19 mouse cellular contexts compared by ENCODE assay signal in genomic region chr3:70957470-70957869, GRCm38 (mm10).
DNase-seq lines count a peak whose midpoint lies in the region; ATAC-seq and TF ChIP-seq lines count a peak whose summit lies in the region.
"Had no signal": no experiment of that assay in that cellular context is flagged by ENCODE, and none has a peak within 500 bp of the region (broad histone marks: within the 10 kb centered on the region; RNA-seq: fewer than 3 reads in every experiment).

No protein-coding gene starts in this region.

- no peak overlapping the region for H3K4me2 ChIP-seq in forebrain, embryonic 14.5 days (ENCODE audit: low read length)
- H3K4me2 ChIP-seq in neural tube, embryonic 12.5 days (replicated peaks) = no peak overlapping the region
- H3K4me2 ChIP-seq in neural tube, embryonic 15.5 days = no peak overlapping the region
- no peak overlapping the region for H3K4me2 ChIP-seq in hindbrain, embryonic 16.5 days (ENCODE audit: low read length)
- H3K4me2 ChIP-seq: heart, embryonic 15.5 days had no signal

- H3K9me3 ChIP-seq in forebrain, embryonic 14.5 days (replicated peaks; ENCODE audit: control insufficient read depth, low read length) = no peaks in the 10 kb centered on the region
- H3K9me3 ChIP-seq in forebrain, embryonic 10.5 days = no peaks in the 10 kb centered on the region
- no peaks in the 10 kb centered on the region for H3K9me3 ChIP-seq in neural tube, embryonic 12.5 days
- no peaks in the 10 kb centered on the region for H3K9me3 ChIP-seq in neural tube, embryonic 15.5 days (replicated peaks)
- no peaks in the 10 kb centered on the region for H3K9me3 ChIP-seq in hindbrain, embryonic 16.5 days (ENCODE audit: control insufficient read depth, low read length)
- H3K9me3 ChIP-seq: heart, embryonic 15.5 days had no signal

- no peak for TF ChIP-seq CTCF in kidney, adult 2 months (conservative IDR thresholded peaks at IDR 0.05; ENCODE audit: insufficient read depth, insufficient read length, low read depth, low read length)

- no peak overlapping the region for H3K27ac ChIP-seq in forebrain, embryonic 14.5 days (ENCODE audit: low read depth, low read length)
- H3K27ac ChIP-seq in forebrain, embryonic 10.5 days = no peak overlapping the region
- no peak overlapping the region for H3K27ac ChIP-seq in neural tube, embryonic 12.5 days
- H3K27ac ChIP-seq in neural tube, embryonic 15.5 days (replicated peaks) = no peak overlapping the region
- H3K27ac ChIP-seq in hindbrain, embryonic 16.5 days (ENCODE audit: low read depth, low read length) = no peak overlapping the region
- H3K27ac ChIP-seq in kidney, adult 2 months (ENCODE audit: insufficient read depth, low read depth, low read length) = no peak overlapping the region
- H3K27ac ChIP-seq: gastrocnemius, adult 2 months; heart, embryonic 15.5 days; left cerebral cortex, adult 2 months; liver, embryonic 14.5 days had no signal

- no peak overlapping the region for H3K9ac ChIP-seq in forebrain, embryonic 14.5 days (ENCODE audit: low read length)
- H3K9ac ChIP-seq in neural tube, embryonic 12.5 days = no peak overlapping the region
- no peak overlapping the region for H3K9ac ChIP-seq in neural tube, embryonic 15.5 days (replicated peaks)
- no peak overlapping the region for H3K9ac ChIP-seq in hindbrain, embryonic 16.5 days (ENCODE audit: low read depth, low read length)
- H3K9ac ChIP-seq: heart, embryonic 15.5 days; liver, embryonic 14.5 days had no signal

- ATAC-seq in forebrain, embryonic 14.5 days = peak; percentile 76
- ATAC-seq in neural tube, embryonic 12.5 days (ENCODE audit: low FRiP score, low read depth) = 0 out of 2 replicates have a peak, but pooled peaks have one; percentile 25
- ATAC-seq in neural tube, embryonic 15.5 days (ENCODE audit: low FRiP score) = no peak
- ATAC-seq in hindbrain, embryonic 16.5 days = peak; percentile 54; the same call in 1 of the 2 replicates
- ATAC-seq in CD4-positive, CD25-positive, alpha-beta regulatory T cell, adult 4 months = no peak

- H3K27me3 ChIP-seq in forebrain, embryonic 14.5 days (replicated peaks; ENCODE audit: control insufficient read depth, insufficient read depth, low read length) = no peaks in the 10 kb centered on the region
- H3K27me3 ChIP-seq in forebrain, embryonic 10.5 days (ENCODE audit: poor library complexity, severe bottlenecking) = no peaks in the 10 kb centered on the region
- no peaks in the 10 kb centered on the region for H3K27me3 ChIP-seq in neural tube, embryonic 12.5 days (replicated peaks)
- no peaks in the 10 kb centered on the region for H3K27me3 ChIP-seq in neural tube, embryonic 15.5 days (replicated peaks)
- H3K27me3 ChIP-seq in hindbrain, embryonic 16.5 days (replicated peaks; ENCODE audit: control insufficient read depth, insufficient read depth, low read length) = no peaks in the 10 kb centered on the region
- no peaks in the 10 kb centered on the region for H3K27me3 ChIP-seq in kidney, adult 2 months (replicated peaks; ENCODE audit: control insufficient read depth, insufficient read depth, low read length)
- H3K27me3 ChIP-seq: heart, embryonic 15.5 days had no signal

- H3K36me3 ChIP-seq in forebrain, embryonic 14.5 days (ENCODE audit: control insufficient read depth, insufficient read depth, low read length) = no peaks in the 10 kb centered on the region
- H3K36me3 ChIP-seq in forebrain, embryonic 10.5 days (replicated peaks) = no peaks in the 10 kb centered on the region
- no peaks in the 10 kb centered on the region for H3K36me3 ChIP-seq in neural tube, embryonic 12.5 days
- H3K36me3 ChIP-seq in neural tube, embryonic 15.5 days = no peaks in the 10 kb centered on the region
- no peaks in the 10 kb centered on the region for H3K36me3 ChIP-seq in hindbrain, embryonic 16.5 days (ENCODE audit: control insufficient read depth, insufficient read depth, low read length)
- H3K36me3 ChIP-seq in kidney, adult 2 months (ENCODE audit: control insufficient read depth, insufficient read depth, low read length) = no peaks in the 10 kb centered on the region
- H3K36me3 ChIP-seq: heart, embryonic 15.5 days had no signal

- H3K4me1 ChIP-seq in forebrain, embryonic 14.5 days (ENCODE audit: control insufficient read depth, insufficient read depth, low read length) = no peaks in the 10 kb centered on the region
- H3K4me1 ChIP-seq in forebrain, embryonic 10.5 days = no peaks in the 10 kb centered on the region
- no peaks in the 10 kb centered on the region for H3K4me1 ChIP-seq in neural tube, embryonic 12.5 days
- H3K4me1 ChIP-seq in neural tube, embryonic 15.5 days = no peaks in the 10 kb centered on the region
- no peaks in the 10 kb centered on the region for H3K4me1 ChIP-seq in hindbrain, embryonic 16.5 days (ENCODE audit: control insufficient read depth, insufficient read depth, low read depth, low read length)
- no peaks in the 10 kb centered on the region for H3K4me1 ChIP-seq in kidney, adult 2 months (ENCODE audit: control insufficient read depth, insufficient read depth, low read length)
- H3K4me1 ChIP-seq: heart, embryonic 15.5 days had no signal

- DNase-seq in forebrain, embryonic 14.5 days (ENCODE audit: low spot score) = peak; percentile 51
- no peak for DNase-seq in forebrain, embryonic 10.5 days (ENCODE audit: extremely low spot score, low spot score)
- no peak for DNase-seq in cerebellum, postnatal 14 days
- DNase-seq in kidney, adult 2 months = no peak
- DNase-seq: adrenal gland, postnatal 36 days; cerebellum, adult 9-11 months; gastrocnemius, adult 2 months; heart, adult 11 months; kidney, adult 8-10 months; kidney, postnatal 25 days; spleen, adult 18-20 months; thymus, adult 18-20 months had no signal

- no peak for TF ChIP-seq POLR2A in kidney, adult 2 months (IDR thresholded peaks at IDR 0.05; ENCODE audit: low read depth, low read length)

- no peak overlapping the region for H3K4me3 ChIP-seq in forebrain, embryonic 14.5 days (ENCODE audit: low read depth, low read length)
- H3K4me3 ChIP-seq in forebrain, embryonic 10.5 days = no peak overlapping the region
- H3K4me3 ChIP-seq in neural tube, embryonic 12.5 days = no peak overlapping the region
- no peak overlapping the region for H3K4me3 ChIP-seq in neural tube, embryonic 15.5 days (replicated peaks)
- no peak overlapping the region for H3K4me3 ChIP-seq in hindbrain, embryonic 16.5 days (ENCODE audit: low read length)
- no peak overlapping the region for H3K4me3 ChIP-seq in kidney, adult 2 months (ENCODE audit: insufficient read depth, low read depth, low read length)
- H3K4me3 ChIP-seq: gastrocnemius, adult 2 months; heart, embryonic 15.5 days; left cerebral cortex, adult 2 months had no signal

Comparison
In these comparisons a context has a peak if more than half of its experiments do, and no peak if none do; other contexts are left out.
1. ATAC-seq: peak in forebrain, embryonic 14.5 days (single experiment), neural tube, embryonic 12.5 days (single experiment) and hindbrain, embryonic 16.5 days (single experiment); none in neural tube, embryonic 15.5 days (single experiment) and CD4-positive, CD25-positive, alpha-beta regulatory T cell, adult 4 months (single experiment).